Mouse (Mus musculus) hindbrain, embryonic 11.5 days (tissue): ENCODE data around the gene Cd81. TPM values are rescaled to one million over a fixed set of nuclear protein-coding genes. Genes with fewer than 3 reads are reported as not detected.

ENCODE experiments used
- ATAC-seq: fragments of 200-750 bp; cut with Nextera tagmentation; 2 replicates; pipeline ENCODE4 v1.8.0; 2017; ENCODE audit warnings: mild to moderate bottlenecking, moderate TSS enrichment, moderate library complexity; ENCODE audit not compliant: low FRiP score
- DNase-seq: peaks from one replicate; pipeline ENCODE4 v3.0.0-alpha.2; 2015; ENCODE audit warnings: low spot score
- H3K27ac ChIP-seq: fragments of 300-500 bp; sonication (generic); 2 replicates; pipeline ENCODE4 v1.5.1; 2014; ENCODE audit warnings: mild to moderate bottlenecking, low read depth, low read length
- H3K27me3 ChIP-seq: fragments of 300-500 bp; sonication (generic); 2 replicates; pipeline ENCODE4 v1.6.1; 2014; ENCODE audit warnings: mild to moderate bottlenecking, low read length, moderate library complexity, mixed read lengths; ENCODE audit not compliant: control insufficient read depth, insufficient read depth
- H3K36me3 ChIP-seq: fragments of 300-500 bp; sonication (generic); 2 replicates; pipeline ENCODE4 v1.6.1; 2014; ENCODE audit warnings: mild to moderate bottlenecking, low read length, moderate library complexity, mixed read lengths; ENCODE audit not compliant: control insufficient read depth, insufficient read depth
- H3K4me1 ChIP-seq: fragments of 300-500 bp; sonication (generic); replicated peaks from 2 replicates; pipeline ENCODE4 v1.6.1; 2014; ENCODE audit warnings: low read length, mixed read lengths; ENCODE audit not compliant: control insufficient read depth, insufficient read depth
- H3K4me2 ChIP-seq: fragments of 300-500 bp; sonication (generic); replicated peaks from 2 replicates; pipeline ENCODE4 v1.6.1; 2014; ENCODE audit warnings: mild to moderate bottlenecking, low read depth, low read length
- H3K4me3 ChIP-seq: fragments of 300-500 bp; sonication (generic); 2 replicates; pipeline ENCODE4 v1.5.1; 2014; ENCODE audit warnings: low read depth, low read length
- H3K9ac ChIP-seq: fragments of 300-500 bp; sonication (generic); 2 replicates; pipeline ENCODE4 v1.6.1; 2014; ENCODE audit warnings: low read depth, low read length
- H3K9me3 ChIP-seq: fragments of 300-500 bp; sonication (generic); 2 replicates; pipeline ENCODE4 v1.6.1; 2016; ENCODE audit warnings: low read length; ENCODE audit not compliant: control insufficient read depth
- WGBS: fragments of 180-500 bp; shearing (Covaris S2); extraction: QIAGEN DNeasy Blood & Tissue Kit; methylation state at CpG from one replicate; pipeline ENCODE4 v1.1.7; 2014; 5-methylcytosine and 5-hydroxymethylcytosine counted together
- polyA plus RNA-seq: library from polyadenylated mRNA; unstranded; fragments of >200 nt; fragmentation: Nextera tagmentation; extraction: Ambion mirVana; gene quantifications from 2 replicates; pipeline ENCODE4 v1.2.1, GENCODE M21; 2014

Cd81 gene
- polyA plus RNA-seq, 1 experiment from 2014 or later: 264 TPM

DNA sequence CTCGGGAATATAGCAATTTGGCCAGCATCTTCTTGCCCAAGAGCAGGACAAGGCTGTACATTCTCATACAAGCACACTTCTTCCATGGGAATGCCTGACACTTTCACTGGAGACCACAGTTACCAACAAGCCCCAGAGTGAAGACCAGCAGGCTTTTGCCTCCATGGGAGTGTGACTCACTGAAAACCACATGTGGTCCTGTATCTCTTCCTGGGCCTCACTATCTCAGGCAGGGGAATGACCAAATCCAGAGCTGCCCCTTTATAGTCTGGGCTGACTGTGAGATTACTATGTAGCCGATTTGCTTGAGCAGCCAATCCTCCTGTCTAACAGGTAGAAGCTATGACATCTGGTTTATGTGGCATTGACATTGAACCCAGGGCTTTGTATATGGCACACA, 31.2 kb downstream of the Cd81 start:
- no peak for DNase-seq
- no peaks in the 10 kb centered on the region for H3K27me3 ChIP-seq
- ATAC-seq: no peak
- no peaks in the 10 kb centered on the region for H3K4me1 ChIP-seq
- no peaks in the 10 kb centered on the region for H3K9me3 ChIP-seq
- WGBS: 80% methylated on average over 2 of the region's 2 CpGs
- H3K9ac ChIP-seq: no peak overlapping the region
- no peaks in the 10 kb centered on the region for H3K36me3 ChIP-seq
- no peak overlapping the region for H3K4me2 ChIP-seq
- H3K27ac ChIP-seq: no peak overlapping the region
- no peak overlapping the region for H3K4me3 ChIP-seq

GRCm38 (mm10) chr7:143086366-143086765, 33.8 kb downstream of the Cd81 start:
- no peaks in the 10 kb centered on the region for H3K27me3 ChIP-seq
- H3K9ac ChIP-seq: no peak overlapping the region
- no peaks in the 10 kb centered on the region for H3K36me3 ChIP-seq
- WGBS: 58% methylated on average over 2 of the region's 2 CpGs
- no peaks in the 10 kb centered on the region for H3K9me3 ChIP-seq
- peak; percentile 66 for DNase-seq
- H3K4me1 ChIP-seq: no peaks in the 10 kb centered on the region
- H3K4me2 ChIP-seq: no peak overlapping the region
- H3K27ac ChIP-seq: no peak overlapping the region
- no peak for ATAC-seq
- no peak overlapping the region for H3K4me3 ChIP-seq

- Histone ChIP-seq H3K27me3 (no peaks in the 10 kb centered on the region), H3K4me1 (no peaks in the 10 kb centered on the region), H3K9ac (no peak overlapping the region), H3K9me3 (no peaks in the 10 kb centered on the region), H3K4me2 (no peak overlapping the region), H3K36me3 (no peaks in the 10 kb centered on the region), H3K4me3 (no peak overlapping the region), H3K27ac (no peak overlapping the region)
- ATAC-seq (no peak; the same call in 1 of the 2 replicates), DNase-seq (peak; percentile 54)
- WGBS: 51% methylated on average over 4 of the region's 4 CpGs
Observed at GRCm38 (mm10) chr7:143087070-143087579, 34.6 kb downstream of the Cd81 start.

GRCm38 (mm10) chr7:143093847-143094246, 41.3 kb downstream of the Cd81 start:
- no peak for ATAC-seq

DNA sequence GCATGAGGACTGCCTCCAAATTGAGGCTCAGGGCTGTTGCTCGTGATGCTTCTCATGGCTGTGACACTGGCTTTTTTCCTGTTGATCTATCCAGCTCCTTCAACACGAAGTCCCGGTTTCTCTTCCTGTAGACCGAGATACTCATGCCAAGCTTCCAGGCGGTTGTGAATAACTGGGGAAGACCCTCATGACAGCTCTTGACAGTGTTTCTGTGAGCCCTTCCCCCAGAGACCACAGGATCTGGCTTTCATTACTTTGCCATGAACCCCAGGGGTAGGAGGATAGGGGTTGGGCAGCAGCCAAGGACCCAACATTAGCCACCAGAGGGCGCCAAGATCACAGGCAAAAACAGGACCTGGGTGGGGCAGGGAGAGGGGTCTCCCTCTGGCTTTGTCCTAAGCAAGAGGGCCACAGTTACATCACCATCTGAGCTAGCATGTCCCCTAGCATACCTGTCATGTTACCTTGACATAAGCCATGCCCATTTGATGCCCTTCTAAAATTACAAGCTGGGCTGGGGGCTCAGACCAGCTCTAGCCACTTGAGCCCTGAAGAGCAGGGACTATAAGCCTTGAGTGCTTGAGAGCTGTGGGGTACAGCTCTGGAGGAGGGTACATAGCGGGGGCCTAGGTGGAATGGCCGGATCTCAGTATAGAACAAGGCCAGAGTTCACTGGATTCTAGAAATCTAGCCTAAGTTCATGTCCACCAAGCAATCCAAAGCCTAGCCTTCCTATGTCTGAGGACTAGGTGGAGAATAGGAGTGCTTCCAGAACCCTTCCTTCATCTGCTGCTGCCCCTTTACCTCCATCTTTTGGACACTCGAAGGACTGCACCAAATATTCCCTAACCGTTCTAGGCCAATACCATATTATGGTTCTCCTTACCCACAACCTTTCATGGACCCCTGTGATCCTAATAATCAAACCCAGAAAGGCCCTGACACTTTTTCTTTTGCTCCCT, 42.3 kb downstream of the Cd81 start, which contains the start of gene Trpm5:
Trpm5 (minus strand) TSS at position 51 of the 962 bp plus-strand sequence.
- Histone ChIP-seq H3K9me3 (no peaks in the 10 kb centered on the region), H3K4me3 (no peak within 1 kb of the TSS), H3K4me2 (no peak within 1 kb of the TSS), H3K36me3 (no peaks in the 10 kb centered on the region), H3K27me3 (no peaks in the 10 kb centered on the region), H3K4me1 (no peaks in the 10 kb centered on the region), H3K9ac (no peak within 1 kb of the TSS), H3K27ac (no peak within 1 kb of the TSS)
- 52% methylated on average over 10 of the region's 10 CpGs for WGBS
- DNase-seq (peak; percentile 81), ATAC-seq (no peak)

More at GRCm38 (mm10) chr7:143093847-143094246, 41.3 kb downstream of the Cd81 start:
- no peak overlapping the region for H3K4me2 ChIP-seq
- no peak overlapping the region for H3K9ac ChIP-seq
- WGBS: 77% methylated on average over 3 of the region's 3 CpGs
- no peaks in the 10 kb centered on the region for H3K4me1 ChIP-seq
- no peaks in the 10 kb centered on the region for H3K9me3 ChIP-seq
- no peak overlapping the region for H3K4me3 ChIP-seq
- H3K36me3 ChIP-seq: no peaks in the 10 kb centered on the region
- no peaks in the 10 kb centered on the region for H3K27me3 ChIP-seq
- H3K27ac ChIP-seq: no peak overlapping the region
- DNase-seq: no peak

DNA sequence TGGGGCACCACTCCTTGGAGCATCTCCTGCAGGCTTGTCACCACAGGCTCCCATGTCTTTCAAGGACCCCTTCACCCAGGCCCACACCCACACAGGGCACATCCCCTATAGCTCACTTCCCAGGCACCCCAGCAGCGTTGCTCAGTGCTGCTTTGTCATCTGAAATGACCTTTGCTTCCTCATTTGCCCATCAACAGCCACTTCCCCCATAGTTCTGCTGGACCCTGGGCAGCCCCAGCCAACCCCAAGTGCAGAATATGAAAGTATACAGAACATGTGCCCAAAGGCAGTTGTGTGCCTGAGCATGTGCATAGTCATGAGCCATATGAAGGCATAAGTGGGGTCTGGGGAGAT, 43.0 kb downstream of the Cd81 start:
- WGBS: 52% methylated on average over 1 of the region's 1 CpGs
- H3K36me3 ChIP-seq: no peaks in the 10 kb centered on the region
- no peak for DNase-seq
- H3K4me2 ChIP-seq: no peak overlapping the region
- no peak for ATAC-seq
- H3K27me3 ChIP-seq: no peaks in the 10 kb centered on the region
- H3K9me3 ChIP-seq: no peaks in the 10 kb centered on the region
- no peak overlapping the region for H3K4me3 ChIP-seq
- no peaks in the 10 kb centered on the region for H3K4me1 ChIP-seq
- H3K27ac ChIP-seq: no peak overlapping the region
- H3K9ac ChIP-seq: no peak overlapping the region

- peaks cover 5% of the 10 kb centered on the region for H3K27me3 ChIP-seq
- 73% methylated on average over 4 of the region's 4 CpGs for WGBS
- ATAC-seq: no peak
- no peaks in the 10 kb centered on the region for H3K4me1 ChIP-seq
- H3K4me3 ChIP-seq: no peak overlapping the region
- H3K36me3 ChIP-seq: no peaks in the 10 kb centered on the region
- DNase-seq: no peak
- H3K9me3 ChIP-seq: no peaks in the 10 kb centered on the region
- H3K9ac ChIP-seq: no peak overlapping the region
- H3K27ac ChIP-seq: no peak overlapping the region
- no peak overlapping the region for H3K4me2 ChIP-seq
Observed at GRCm38 (mm10) chr7:143100759-143101158, 48.2 kb downstream of the Cd81 start.

GRCm38 (mm10) chr7:143105258-143105897, 52.8 kb downstream of the Cd81 start:
- Histone ChIP-seq H3K9me3 (no peaks in the 10 kb centered on the region), H3K9ac (no peak overlapping the region), H3K27ac (no peak overlapping the region), H3K27me3 (peaks cover 34% of the 10 kb centered on the region), H3K4me1 (0 out of 2 replicates have a peak, but pooled peaks cover 2% of the 10 kb centered on the region), H3K36me3 (no peaks in the 10 kb centered on the region), H3K4me3 (no peak overlapping the region), H3K4me2 (no peak overlapping the region)
- DNase-seq (no peak), ATAC-seq (no peak)
- whole genome bisulfite sequencing: 69% methylated on average over 11 of the region's 11 CpGs
